Mouse (Mus musculus): Measurements from ENCODE around the gene Aurka.

Aurka gene

GRCm38 (mm10) chr2:172329179-172329578 lies 41.2 kb downstream of the Aurka start:
- peak; percentile 57 for DNase-seq (ENCODE audit: low read depth, low spot score)

DNA sequence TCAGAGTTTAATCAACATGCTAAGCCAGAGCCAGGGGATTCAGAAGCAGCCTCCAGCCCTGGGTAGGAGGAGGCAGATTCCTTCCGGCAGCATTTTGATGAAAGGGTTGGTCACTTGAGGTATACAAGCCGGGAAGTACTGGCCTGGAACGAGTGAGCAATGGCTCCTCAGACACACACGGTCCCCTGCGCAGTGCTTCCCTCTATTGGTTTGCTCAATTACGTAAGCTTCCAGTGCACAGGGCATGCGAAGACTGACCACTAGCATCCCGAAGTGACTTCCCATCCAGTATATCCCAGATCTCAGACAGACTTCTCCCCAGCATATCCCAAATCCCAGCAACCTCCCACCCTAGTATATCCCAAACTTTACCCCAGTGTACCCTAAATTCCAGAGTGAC lies 42.1 kb downstream of the Aurka start:
- no peak for DNase-seq (ENCODE audit: low read depth, low spot score)

- DNase-seq (ENCODE audit: low read depth, low spot score) = peak; percentile 67
Measured at GRCm38 (mm10) chr2:172320878-172321277, 49.5 kb downstream of the Aurka start.

DNA sequence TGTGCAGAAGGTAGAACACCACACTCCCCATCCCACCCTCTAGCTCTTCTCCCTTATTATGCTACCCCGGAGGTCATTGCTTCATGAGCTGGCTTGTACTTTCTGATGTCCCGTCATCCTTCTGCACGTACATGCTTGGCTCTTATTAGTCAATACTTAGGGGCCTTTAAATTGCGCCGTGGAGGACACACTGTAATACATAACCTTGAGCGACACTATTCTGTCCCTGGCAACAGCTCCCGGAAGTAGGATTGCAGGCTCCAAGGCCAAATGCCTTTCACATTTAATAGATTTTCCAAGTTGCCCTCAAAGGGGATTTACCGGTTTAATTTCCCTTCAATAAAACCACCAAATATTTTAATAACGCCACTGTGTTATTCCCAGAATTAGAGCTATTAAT lies 58.6 kb downstream of the Aurka start:
- no peak for DNase-seq (ENCODE audit: low read depth, low spot score)

DNA sequence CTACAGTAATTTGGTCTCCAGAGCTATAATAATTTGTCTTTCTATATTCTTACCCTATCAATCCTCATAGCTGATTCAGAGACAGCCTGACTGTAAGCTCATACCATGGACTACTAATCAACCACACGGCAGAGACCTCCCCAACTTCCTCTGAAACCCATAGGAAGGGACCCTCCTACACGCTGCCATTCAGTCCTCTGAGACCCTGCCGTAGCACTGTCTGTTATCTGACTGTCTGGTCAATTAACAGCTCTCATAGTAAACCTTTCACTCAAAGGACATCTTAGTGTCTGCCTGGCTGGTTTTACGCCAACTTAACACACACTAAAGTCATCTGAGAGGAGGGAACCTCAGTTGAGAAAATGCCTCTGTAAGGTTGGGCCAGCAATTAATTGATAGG lies 63.8 kb downstream of the Aurka start:
- DNase-seq (ENCODE audit: low read depth, low spot score) = no peak

Measured in embryo, embryonic 11.5 days (tissue).